Mouse (Mus musculus) embryonic facial prominence, embryonic 15.5 days (tissue): ENCODE data around the gene Lnx1. TPM values are rescaled to one million over a fixed set of nuclear protein-coding genes. Genes with fewer than 3 reads are reported as not detected.
A peak's percentile ranks its signal among the peaks of the same experiment; 100 is the strongest.

Experiments used
- ATAC-seq: fragments of 200-750 bp; cut with Nextera tagmentation; 2 replicates; pipeline ENCODE4 v1.8.0; 2017; ENCODE audit warnings: low read depth, moderate TSS enrichment; ENCODE audit not compliant: insufficient number of reproducible peaks, low FRiP score, low TSS enrichment
- H3K27ac ChIP-seq: fragments of 300-500 bp; sonication (generic); replicated peaks from 2 replicates; pipeline ENCODE4 v1.5.1; 2015; ENCODE audit warnings: mild to moderate bottlenecking, inconsistent platforms
- H3K27me3 ChIP-seq: fragments of 300-500 bp; sonication (generic); 2 replicates; pipeline ENCODE4 v1.6.1; 2015; ENCODE audit warnings: inconsistent platforms
- H3K36me3 ChIP-seq: fragments of 300-500 bp; sonication (generic); 2 replicates; pipeline ENCODE4 v1.6.1; 2015; ENCODE audit warnings: mild to moderate bottlenecking, inconsistent platforms
- H3K4me1 ChIP-seq: fragments of 300-500 bp; sonication (generic); 2 replicates; pipeline ENCODE4 v1.6.1; 2015; ENCODE audit warnings: inconsistent platforms
- H3K4me2 ChIP-seq: fragments of 300-500 bp; sonication (generic); replicated peaks from 2 replicates; pipeline ENCODE4 v1.6.1; 2015; ENCODE audit warnings: mild to moderate bottlenecking, inconsistent platforms
- H3K4me3 ChIP-seq: fragments of 300-500 bp; sonication (generic); replicated peaks from 2 replicates; pipeline ENCODE4 v1.5.1; 2015; ENCODE audit warnings: mild to moderate bottlenecking, inconsistent platforms
- H3K9ac ChIP-seq: fragments of 300-500 bp; sonication (generic); 2 replicates; pipeline ENCODE4 v1.6.1; 2015; ENCODE audit warnings: inconsistent platforms
- H3K9me3 ChIP-seq: fragments of 300-500 bp; sonication (generic); replicated peaks from 2 replicates; pipeline ENCODE4 v1.6.1; 2016; ENCODE audit warnings: inconsistent platforms
- WGBS: fragments of 180-500 bp; shearing (Covaris S2); methylation state at CpG from one replicate; pipeline ENCODE4 v1.1.7; 2015; 5-methylcytosine and 5-hydroxymethylcytosine counted together
- polyA plus RNA-seq: library from polyadenylated mRNA; unstranded; fragments of >200 nt; fragmentation: Nextera tagmentation; extraction: Ambion mirVana; gene quantifications from 2 replicates; pipeline ENCODE4 v1.2.1, GENCODE M21; 2015

Gene Lnx1
- polyA plus RNA-seq, 1 experiment from 2014 or later, result 4.4 TPM

DNA sequence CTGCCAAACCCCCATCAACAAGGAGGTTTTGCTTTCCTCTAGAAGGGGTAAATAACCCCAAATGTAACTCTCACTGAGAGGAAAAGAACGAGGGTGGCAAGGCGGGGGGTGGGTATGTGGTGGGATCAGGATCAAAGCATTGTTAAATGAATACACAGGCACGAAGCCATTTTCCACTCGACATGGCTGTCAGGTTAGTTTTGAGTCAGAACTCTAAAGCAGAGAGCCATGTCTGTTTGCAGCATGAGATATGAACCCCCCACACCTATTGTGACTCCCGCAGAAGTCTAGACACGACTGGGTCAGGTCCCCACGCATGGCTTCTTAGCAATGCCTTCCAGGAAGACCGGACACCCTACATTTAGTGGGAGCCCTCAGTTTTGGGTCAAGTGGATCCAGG lies 24.6 kb upstream of the Lnx1 start:
- H3K36me3 ChIP-seq, result no peaks in the 10 kb centered on the region
- H3K4me3 ChIP-seq, result no peak overlapping the region
- ATAC-seq, result no peak
- WGBS, result 40% methylated on average over 8 of the region's 8 CpGs
- no peaks in the 10 kb centered on the region for H3K9me3 ChIP-seq
- H3K9ac ChIP-seq, result no peak overlapping the region
- H3K4me2 ChIP-seq, result no peak overlapping the region
- no peak overlapping the region for H3K27ac ChIP-seq
- H3K4me1 ChIP-seq, result peaks cover 3% of the 10 kb centered on the region; the same call in 1 of the 2 replicates
- no peaks in the 10 kb centered on the region for H3K27me3 ChIP-seq

DNA sequence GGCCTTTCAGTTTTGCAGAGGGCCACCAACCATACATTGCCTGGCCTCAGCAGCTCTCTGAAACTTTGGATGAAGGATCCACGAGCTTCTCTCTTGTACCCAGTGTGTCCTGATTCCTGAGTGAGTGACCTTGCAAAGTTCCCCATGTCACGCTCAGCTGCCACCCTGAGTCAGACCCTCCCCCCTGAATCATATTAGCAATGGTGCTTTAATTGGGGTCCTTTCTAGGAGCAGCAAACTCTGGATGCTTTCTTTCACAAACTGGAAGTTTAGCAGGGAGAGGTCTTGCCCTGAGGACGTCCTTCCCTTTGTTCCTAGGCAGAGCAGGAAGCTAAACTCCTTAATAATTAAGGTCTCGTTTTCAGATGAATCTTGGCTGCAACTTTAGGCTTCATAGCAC lies 22.8 kb upstream of the Lnx1 start:
- no peak overlapping the region for H3K4me2 ChIP-seq
- H3K4me1 ChIP-seq, result peaks cover 6% of the 10 kb centered on the region; the same call in 1 of the 2 replicates
- no peak overlapping the region for H3K4me3 ChIP-seq
- H3K9me3 ChIP-seq, result no peaks in the 10 kb centered on the region
- H3K36me3 ChIP-seq, result no peaks in the 10 kb centered on the region
- WGBS, result 39% methylated on average over 4 of the region's 4 CpGs
- H3K9ac ChIP-seq, result no peak overlapping the region
- no peaks in the 10 kb centered on the region for H3K27me3 ChIP-seq
- no peak overlapping the region for H3K27ac ChIP-seq
- no peak for ATAC-seq

DNA sequence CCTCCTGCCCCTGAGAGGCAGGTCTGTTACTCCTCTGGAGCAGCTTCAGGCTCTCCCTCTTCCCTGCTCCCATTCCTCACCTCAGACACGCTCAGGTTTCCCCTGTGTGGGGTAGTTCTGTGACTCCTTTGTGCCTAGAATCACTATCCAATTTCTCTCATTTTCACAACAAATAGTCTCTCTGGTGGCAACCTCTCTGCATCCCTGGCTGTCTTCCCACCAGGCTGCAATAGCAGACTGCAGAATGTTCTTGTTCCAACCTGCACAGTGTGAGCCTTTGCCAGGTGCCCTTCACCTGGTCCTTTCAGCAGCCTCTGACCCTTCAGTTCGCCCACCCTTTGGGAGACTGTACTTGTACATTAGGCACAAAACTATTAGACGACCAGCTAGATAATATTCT lies 19.1 kb upstream of the Lnx1 start:
- no peak overlapping the region for H3K4me2 ChIP-seq
- no peak overlapping the region for H3K9ac ChIP-seq
- no peak overlapping the region for H3K27ac ChIP-seq
- 61% methylated on average over 3 of the region's 3 CpGs for WGBS
- 0 out of 2 replicates have a peak, but pooled peaks cover 3% of the 10 kb centered on the region for H3K4me1 ChIP-seq
- H3K9me3 ChIP-seq, result no peaks in the 10 kb centered on the region
- no peaks in the 10 kb centered on the region for H3K27me3 ChIP-seq
- ATAC-seq, result no peak
- no peak overlapping the region for H3K4me3 ChIP-seq
- H3K36me3 ChIP-seq, result no peaks in the 10 kb centered on the region

DNA sequence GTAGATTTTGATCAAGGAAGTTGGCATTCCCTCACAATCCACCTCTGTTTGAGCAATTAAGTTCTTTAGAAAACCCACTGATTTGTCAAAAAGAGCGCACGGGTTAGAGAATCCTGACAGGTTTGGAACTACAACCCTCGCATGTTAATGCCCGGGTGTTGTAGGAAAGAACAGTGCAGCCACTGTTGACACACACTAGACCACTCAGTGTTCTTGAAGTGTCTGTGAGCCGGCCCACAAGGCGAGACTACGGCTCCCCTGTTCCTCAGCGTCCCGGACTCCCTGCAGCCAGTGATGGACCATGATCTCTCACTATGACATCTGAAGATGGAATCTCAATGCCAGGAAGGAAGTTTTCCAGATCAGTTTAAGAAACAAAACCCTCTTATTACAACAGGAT lies 17.9 kb upstream of the Lnx1 start:
- Histone ChIP-seq H3K4me3 (no peak overlapping the region), H3K9ac (no peak overlapping the region), H3K9me3 (no peaks in the 10 kb centered on the region), H3K36me3 (no peaks in the 10 kb centered on the region), H3K27me3 (no peaks in the 10 kb centered on the region), H3K4me1 (0 out of 2 replicates have a peak, but pooled peaks cover 3% of the 10 kb centered on the region), H3K4me2 (peak overlapping the region; percentile 19; the same call in 1 of the 2 replicates), H3K27ac (no peak overlapping the region)
- 55% methylated on average over 9 of the region's 9 CpGs for WGBS
- ATAC-seq, result no peak

DNA sequence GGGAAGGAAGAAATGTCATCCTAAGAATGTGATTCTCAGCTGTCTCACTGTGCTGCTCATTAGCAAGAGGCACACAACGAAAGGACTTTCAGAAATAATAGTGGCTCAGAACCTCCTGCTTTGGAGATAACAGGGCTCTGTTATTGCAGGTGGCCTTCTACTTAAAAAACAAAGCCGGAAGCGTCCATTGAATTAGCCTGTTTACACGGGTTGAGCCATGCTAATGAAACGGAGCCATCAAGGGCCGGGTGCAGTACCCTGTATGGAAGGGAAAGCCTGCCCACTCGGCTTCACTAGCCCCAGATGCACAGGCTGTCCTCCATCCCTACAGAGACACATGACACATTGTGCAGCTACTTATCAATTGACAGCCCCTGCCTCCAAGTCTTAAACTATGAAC lies 13.5 kb upstream of the Lnx1 start:
- no peak overlapping the region for H3K4me2 ChIP-seq
- ATAC-seq, result no peak
- WGBS, result 24% methylated on average over 7 of the region's 7 CpGs
- H3K27me3 ChIP-seq, result no peaks in the 10 kb centered on the region
- 0 out of 2 replicates have a peak, but pooled peaks cover 3% of the 10 kb centered on the region for H3K4me1 ChIP-seq
- no peaks in the 10 kb centered on the region for H3K9me3 ChIP-seq
- no peak overlapping the region for H3K27ac ChIP-seq
- H3K9ac ChIP-seq, result no peak overlapping the region
- no peak overlapping the region for H3K4me3 ChIP-seq
- no peaks in the 10 kb centered on the region for H3K36me3 ChIP-seq

DNA sequence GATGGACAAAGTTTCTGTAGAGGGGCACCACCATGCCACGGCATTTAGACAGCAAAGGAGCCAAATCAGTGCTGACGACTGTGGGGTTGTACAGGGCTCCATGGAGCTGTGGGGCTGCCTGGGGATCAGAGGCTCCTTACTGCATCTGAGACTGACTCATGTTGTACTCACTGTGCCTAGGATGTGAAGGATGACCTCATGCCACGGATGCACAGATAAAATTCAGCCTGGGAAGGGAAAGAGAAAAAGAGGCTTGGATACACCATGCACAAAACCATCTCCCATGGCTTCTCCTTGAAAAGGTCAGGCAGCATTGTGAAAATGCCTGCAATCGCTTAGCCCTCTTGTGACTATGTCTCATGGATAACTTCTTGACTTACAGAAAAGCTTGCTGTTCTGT lies 10.1 kb upstream of the Lnx1 start:
- no peaks in the 10 kb centered on the region for H3K9me3 ChIP-seq
- no peak overlapping the region for H3K27ac ChIP-seq
- H3K27me3 ChIP-seq, result no peaks in the 10 kb centered on the region
- H3K9ac ChIP-seq, result no peak overlapping the region
- no peak overlapping the region for H3K4me2 ChIP-seq
- peaks cover 6% of the 10 kb centered on the region for H3K4me1 ChIP-seq
- WGBS, result 71% methylated on average over 4 of the region's 4 CpGs
- H3K4me3 ChIP-seq, result no peak overlapping the region
- no peak for ATAC-seq
- no peaks in the 10 kb centered on the region for H3K36me3 ChIP-seq

DNA sequence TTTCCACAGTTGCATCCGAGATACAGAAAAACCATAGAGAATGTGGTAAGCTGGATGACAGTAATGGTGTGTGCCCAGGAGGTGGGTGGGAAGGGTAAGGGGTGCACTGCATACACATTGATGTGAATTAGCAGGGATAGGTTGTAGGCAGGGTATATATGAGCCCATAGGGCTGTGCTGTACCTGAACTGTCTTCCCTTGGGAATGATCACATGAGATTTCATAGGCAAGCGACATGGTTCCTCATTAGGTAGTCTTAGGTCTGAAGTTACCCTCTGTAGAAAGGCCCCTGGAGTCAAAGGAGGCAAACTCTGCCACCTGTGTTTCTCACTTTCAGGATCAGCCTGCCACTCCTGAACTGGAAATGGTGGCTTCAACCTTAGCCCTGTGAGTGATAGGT lies 9.3 kb upstream of the Lnx1 start:
- Histone ChIP-seq H3K4me2 (no peak overlapping the region), H3K9me3 (no peaks in the 10 kb centered on the region), H3K27me3 (no peaks in the 10 kb centered on the region), H3K4me1 (peaks cover 12% of the 10 kb centered on the region), H3K9ac (no peak overlapping the region), H3K4me3 (no peak overlapping the region), H3K27ac (no peak overlapping the region), H3K36me3 (no peaks in the 10 kb centered on the region)
- 82% methylated on average over 2 of the region's 2 CpGs for WGBS
- ATAC-seq, result no peak

DNA sequence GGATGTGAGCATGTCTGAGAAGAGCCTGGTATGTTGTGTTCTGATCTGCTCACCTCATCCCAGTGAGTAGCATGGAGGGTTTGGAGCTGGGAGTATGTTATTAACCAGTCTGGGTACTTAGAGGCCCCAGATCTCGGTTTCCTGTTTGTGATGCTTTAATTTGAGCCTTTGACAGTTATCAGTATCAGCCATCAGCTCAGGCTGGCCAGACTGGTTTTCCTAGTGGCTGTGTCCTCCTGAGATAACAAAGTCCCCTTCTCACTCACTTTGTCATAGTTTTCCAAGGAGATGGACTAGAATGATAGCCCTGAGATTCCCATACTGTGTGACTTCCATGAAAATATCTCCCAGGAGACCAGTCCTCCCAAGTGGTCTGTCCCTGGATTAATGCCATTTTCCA lies 8.3 kb upstream of the Lnx1 start:
- Histone ChIP-seq H3K9me3 (no peaks in the 10 kb centered on the region), H3K9ac (no peak overlapping the region), H3K4me2 (no peak overlapping the region), H3K27me3 (no peaks in the 10 kb centered on the region), H3K36me3 (no peaks in the 10 kb centered on the region), H3K27ac (no peak overlapping the region), H3K4me1 (peaks cover 17% of the 10 kb centered on the region), H3K4me3 (no peak overlapping the region)
- 66% methylated on average over 1 of the region's 1 CpGs for WGBS
- no peak for ATAC-seq

DNA sequence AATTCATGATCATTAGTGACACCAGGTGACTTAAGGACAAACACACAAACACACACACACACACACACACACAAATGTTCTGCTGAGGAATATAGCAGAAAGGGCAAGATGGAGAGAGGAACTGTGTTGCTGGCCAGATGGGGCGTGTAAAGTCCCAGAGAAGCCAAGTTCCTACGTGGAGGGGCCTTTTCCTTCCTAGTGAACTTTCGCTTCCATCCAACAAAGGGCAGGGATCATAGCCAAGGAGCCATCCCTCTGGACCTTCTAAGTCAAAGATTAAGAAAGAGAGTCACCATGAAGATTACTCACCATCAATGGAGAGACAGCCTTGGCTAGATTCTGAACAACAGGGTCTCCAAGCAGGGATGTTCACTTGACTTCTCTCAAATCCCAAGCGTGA lies 7.5 kb upstream of the Lnx1 start:
- no peaks in the 10 kb centered on the region for H3K9me3 ChIP-seq
- no peak overlapping the region for H3K4me2 ChIP-seq
- H3K36me3 ChIP-seq, result no peaks in the 10 kb centered on the region
- H3K27ac ChIP-seq, result no peak overlapping the region
- peaks cover 22% of the 10 kb centered on the region for H3K4me1 ChIP-seq
- H3K9ac ChIP-seq, result no peak overlapping the region
- no peak overlapping the region for H3K4me3 ChIP-seq
- ATAC-seq, result no peak
- WGBS, result 82% methylated on average over 4 of the region's 4 CpGs
- H3K27me3 ChIP-seq, result no peaks in the 10 kb centered on the region

DNA sequence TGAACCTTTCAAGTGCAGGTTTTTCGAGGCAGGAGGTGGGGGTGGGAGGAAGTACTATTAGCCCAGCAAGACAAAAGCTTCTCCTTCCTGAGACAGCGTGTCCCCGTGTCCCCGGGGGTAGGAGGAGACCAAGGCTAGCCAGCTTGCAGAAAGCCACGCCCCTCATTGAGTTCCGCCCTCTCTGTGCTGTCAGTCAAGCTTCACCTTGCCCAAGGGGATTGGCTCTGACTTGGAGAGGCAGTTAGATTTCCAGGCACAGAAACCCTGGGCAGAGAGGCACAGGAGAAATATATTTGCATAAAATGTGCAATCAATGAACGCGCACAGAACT lies 1.7 kb upstream of the Lnx1 start:
- peak overlapping the region; percentile 73 for H3K27ac ChIP-seq
- peaks cover 45% of the 10 kb centered on the region for H3K4me1 ChIP-seq
- H3K4me2 ChIP-seq, result peak overlapping the region; percentile 47
- ATAC-seq, result peak; percentile 87
- 2% methylated on average over 8 of the region's 8 CpGs for WGBS
- H3K36me3 ChIP-seq, result no peaks in the 10 kb centered on the region
- no peak overlapping the region for H3K9ac ChIP-seq
- no peaks in the 10 kb centered on the region for H3K27me3 ChIP-seq
- peak overlapping the region; percentile 39 for H3K4me3 ChIP-seq
- no peaks in the 10 kb centered on the region for H3K9me3 ChIP-seq

DNA sequence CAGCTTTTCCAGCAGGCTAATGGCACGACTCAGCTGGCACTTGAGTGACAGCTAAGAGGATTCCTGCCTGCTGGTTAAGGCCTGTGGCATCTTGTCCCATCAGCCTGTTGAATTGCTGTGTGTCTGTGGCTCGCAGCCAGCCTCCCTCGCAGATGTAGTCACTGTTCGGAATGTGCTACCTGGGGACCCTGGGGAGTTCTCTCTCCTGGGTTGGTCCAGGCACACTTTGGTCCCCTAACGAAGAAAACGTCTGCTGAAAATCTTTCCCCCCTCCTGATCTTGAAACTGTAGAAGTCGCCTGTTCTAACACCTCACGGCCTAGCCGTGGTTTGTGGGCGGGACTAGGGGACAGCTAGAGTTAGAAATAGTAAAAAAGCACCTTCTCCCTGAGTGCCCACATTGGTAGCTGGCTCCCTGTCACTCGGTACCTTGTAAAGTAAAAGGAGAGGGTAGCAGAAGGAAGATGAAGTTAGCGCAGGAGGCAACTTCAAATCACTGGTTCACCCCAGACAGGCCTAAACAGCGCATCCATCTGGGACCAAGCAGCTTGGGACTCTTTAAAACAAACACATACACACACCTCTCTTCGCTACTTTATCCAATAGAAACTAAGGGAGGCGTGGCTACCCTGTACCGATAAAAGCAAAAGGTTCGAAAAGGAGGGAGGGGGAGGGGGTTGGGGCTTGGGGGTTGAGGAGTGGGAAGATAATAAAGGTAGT lies 1.2 kb upstream of the Lnx1 start:
- H3K4me3 ChIP-seq, result peak overlapping the region; percentile 39
- H3K36me3 ChIP-seq, result no peaks in the 10 kb centered on the region
- no peak overlapping the region for H3K9ac ChIP-seq
- H3K4me1 ChIP-seq, result peaks cover 45% of the 10 kb centered on the region
- peak; percentile 77 for ATAC-seq
- H3K9me3 ChIP-seq, result no peaks in the 10 kb centered on the region
- H3K27me3 ChIP-seq, result no peaks in the 10 kb centered on the region
- 15% methylated on average over 17 of the region's 17 CpGs for WGBS
- H3K4me2 ChIP-seq, result peak overlapping the region; percentile 47
- peak overlapping the region; percentile 73 for H3K27ac ChIP-seq

DNA sequence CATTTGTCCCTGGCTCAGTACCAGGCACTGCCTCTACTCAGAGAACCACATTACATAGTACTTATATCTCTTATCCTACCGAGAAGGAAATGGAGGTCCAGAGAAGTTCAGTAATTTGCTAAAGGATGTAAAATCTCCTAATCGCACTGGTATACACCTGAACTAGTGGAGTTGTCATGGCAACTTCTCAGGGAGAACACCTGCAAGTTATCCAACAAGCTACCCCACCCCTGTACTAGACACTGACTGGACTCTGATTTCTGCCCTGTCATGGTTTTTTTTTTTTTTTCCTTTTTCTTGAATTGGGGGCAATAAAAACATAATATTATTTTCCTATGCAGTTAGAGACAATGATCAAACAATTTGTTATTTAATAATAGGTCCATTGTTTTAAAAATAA lies 1.8 kb downstream of the Lnx1 start:
- no peak overlapping the region for H3K9ac ChIP-seq
- H3K27me3 ChIP-seq, result no peaks in the 10 kb centered on the region
- H3K4me1 ChIP-seq, result peaks cover 28% of the 10 kb centered on the region
- WGBS, result 61% methylated on average over 2 of the region's 2 CpGs
- no peak overlapping the region for H3K27ac ChIP-seq
- H3K9me3 ChIP-seq, result no peaks in the 10 kb centered on the region
- H3K4me2 ChIP-seq, result no peak overlapping the region
- H3K4me3 ChIP-seq, result no peak overlapping the region
- no peak for ATAC-seq
- H3K36me3 ChIP-seq, result no peaks in the 10 kb centered on the region
